Mouse (Mus musculus): ENCODE results near the gene Pcnx4.

DNA sequence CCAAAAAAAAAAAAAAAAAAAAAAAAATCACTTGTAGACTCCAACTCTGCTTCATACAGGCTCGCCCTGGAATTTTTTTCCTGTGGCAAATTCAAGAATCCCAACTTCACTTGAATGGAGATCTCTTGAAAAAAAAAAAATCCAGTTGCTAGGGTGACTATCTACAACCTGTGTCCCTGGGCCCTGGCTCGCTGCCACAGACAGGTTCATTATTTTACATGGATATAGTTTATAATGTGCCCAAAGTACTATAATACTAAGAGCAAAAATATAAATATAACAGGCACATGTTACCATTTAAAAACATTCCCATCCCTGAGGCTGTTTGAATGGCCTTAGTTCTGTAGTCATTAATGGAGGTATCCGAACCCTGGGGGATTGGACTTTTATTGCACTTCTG, 584 bp upstream of the Pcnx4 start:
- no peak for TF ChIP-seq CTCF (IDR thresholded peaks at IDR 0.05)
- TF ChIP-seq POLR2A (IDR thresholded peaks at IDR 0.05; ENCODE audit: insufficient read depth, low read depth, low read length) = no peak
- no peak for TF ChIP-seq EP300 (IDR thresholded peaks at IDR 0.05; ENCODE audit: insufficient read depth, low read depth, low read length)
